Mouse (Mus musculus): Measurements from ENCODE around the gene Sik2.

- TF ChIP-seq TAL1 (conservative IDR thresholded peaks at IDR 0.05; ENCODE audit: low read depth, low read length): no peak
- TF ChIP-seq CTCF (IDR thresholded peaks at IDR 0.05; ENCODE audit: low read depth, low read length): no peak
- TF ChIP-seq POLR2AphosphoS5 (IDR thresholded peaks at IDR 0.05; ENCODE audit: insufficient replicate concordance, low read depth, low read length): no peak
- no peak for TF ChIP-seq GATA1 (IDR thresholded peaks at IDR 0.05; ENCODE audit: borderline replicate concordance, low read length)
- TF ChIP-seq GATA2 (IDR thresholded peaks at IDR 0.05; ENCODE audit: borderline replicate concordance, low read depth, low read length): no peak
Measured at GRCm38 (mm10) chr9:50911861-50912515, 96.9 kb downstream of the Sik2 start.
